Mouse (Mus musculus) liver, embryonic 12.5 days (tissue): Measurements from ENCODE around the gene Olfr1346. TPM values are rescaled to one million over a fixed set of nuclear protein-coding genes. Genes with fewer than 3 reads are reported as not detected.

ENCODE experiments used
- ATAC-seq: fragments of 200-750 bp; cut with Nextera tagmentation; 2 replicates; pipeline ENCODE4 v1.8.0; 2017; ENCODE audit warnings: moderate number of reproducible peaks, mild to moderate bottlenecking, moderate library complexity
- H3K27ac ChIP-seq: fragments of 300-500 bp; sonication (generic); 2 replicates; pipeline ENCODE4 v1.5.1; 2016; ENCODE audit warnings: mild to moderate bottlenecking
- H3K27me3 ChIP-seq: fragments of 300-500 bp; sonication (generic); replicated peaks from 2 replicates; pipeline ENCODE4 v1.6.1; 2016; ENCODE audit warnings: mild to moderate bottlenecking, moderate library complexity
- H3K36me3 ChIP-seq: fragments of 300-500 bp; sonication (generic); 2 replicates; pipeline ENCODE4 v1.6.1; 2016; ENCODE audit warnings: mild to moderate bottlenecking, moderate library complexity
- H3K4me1 ChIP-seq: fragments of 300-500 bp; sonication (generic); 2 replicates; pipeline ENCODE4 v1.6.1; 2016
- H3K4me2 ChIP-seq: fragments of 300-500 bp; sonication (generic); 2 replicates; pipeline ENCODE4 v1.6.1; 2016; ENCODE audit warnings: mild to moderate bottlenecking, moderate library complexity
- H3K4me3 ChIP-seq: fragments of 300-500 bp; sonication (generic); 2 replicates; pipeline ENCODE4 v1.5.1; 2016; ENCODE audit warnings: mild to moderate bottlenecking, moderate library complexity
- H3K9ac ChIP-seq: fragments of 300-500 bp; sonication (generic); 2 replicates; pipeline ENCODE4 v1.6.1; 2016; ENCODE audit warnings: mild to moderate bottlenecking, moderate library complexity
- H3K9me3 ChIP-seq: fragments of 300-500 bp; sonication (generic); replicated peaks from 2 replicates; pipeline ENCODE4 v1.6.1; 2016; ENCODE audit warnings: mild to moderate bottlenecking, moderate library complexity
- WGBS: fragments of 180-500 bp; shearing (Covaris S2); methylation state at CpG from one replicate; pipeline ENCODE4 v1.1.7; 2016; ENCODE audit not compliant: insufficient replicate concordance; 5-methylcytosine and 5-hydroxymethylcytosine counted together
- polyA plus RNA-seq: library from polyadenylated mRNA; unstranded; fragments of >200 nt; fragmentation: Nextera tagmentation; extraction: Ambion mirVana; gene quantifications from 2 replicates; pipeline ENCODE4 v1.2.1, GENCODE M21; 2016

Gene Olfr1346
- polyA plus RNA-seq, 1 experiment from 2014 or later = not detected

- 0 out of 2 replicates have a peak, but pooled peaks cover 18% of the 10 kb centered on the region for H3K9me3 ChIP-seq
- H3K36me3 ChIP-seq = no peaks in the 10 kb centered on the region
- 7% methylated on average over 1 of the region's 1 CpGs for WGBS
- H3K27me3 ChIP-seq = no peaks in the 10 kb centered on the region
- no peak overlapping the region for H3K4me3 ChIP-seq
- no peak overlapping the region for H3K9ac ChIP-seq
- no peaks in the 10 kb centered on the region for H3K4me1 ChIP-seq
- no peak for ATAC-seq
- H3K4me2 ChIP-seq = no peak overlapping the region
- H3K27ac ChIP-seq = no peak overlapping the region
Measured at GRCm38 (mm10) chr7:6521666-6522065, 54.8 kb downstream of the Olfr1346 start.

- no peak within 1 kb of the TSS for H3K4me2 ChIP-seq
- H3K4me1 ChIP-seq = no peaks in the 10 kb centered on the region
- no peak within 1 kb of the TSS for H3K27ac ChIP-seq
- ATAC-seq = no peak
- H3K4me3 ChIP-seq = no peak within 1 kb of the TSS
- H3K9ac ChIP-seq = no peak within 1 kb of the TSS
- H3K36me3 ChIP-seq = no peaks in the 10 kb centered on the region
- H3K27me3 ChIP-seq = no peaks in the 10 kb centered on the region
- WGBS = 69% methylated on average over 5 of the region's 5 CpGs
- H3K9me3 ChIP-seq = peaks cover 22% of the 10 kb centered on the region; the same call in 1 of the 2 replicates
Measured at GRCm38 (mm10) chr7:6522850-6523249, 55.9 kb downstream of the Olfr1346 start, which contains the start of gene Olfr1349. TSS of gene Olfr1349 (minus strand) at chr7:6522950.

GRCm38 (mm10) chr7:6525001-6525400, 58.1 kb downstream of the Olfr1346 start:
- Histone ChIP-seq H3K36me3 (no peaks in the 10 kb centered on the region), H3K9ac (no peak overlapping the region), H3K27me3 (no peaks in the 10 kb centered on the region), H3K4me3 (no peak overlapping the region), H3K4me2 (no peak overlapping the region), H3K9me3 (peaks cover 22% of the 10 kb centered on the region; the same call in 1 of the 2 replicates), H3K27ac (no peak overlapping the region), H3K4me1 (no peaks in the 10 kb centered on the region)
- ATAC-seq = no peak
- WGBS = 41% methylated on average over 3 of the region's 3 CpGs

- Histone ChIP-seq H3K9ac (no peak overlapping the region), H3K9me3 (peaks cover 22% of the 10 kb centered on the region; the same call in 1 of the 2 replicates), H3K4me1 (no peaks in the 10 kb centered on the region), H3K27ac (no peak overlapping the region), H3K27me3 (no peaks in the 10 kb centered on the region), H3K4me2 (no peak overlapping the region), H3K36me3 (no peaks in the 10 kb centered on the region), H3K4me3 (no peak overlapping the region)
- no peak for ATAC-seq
- 43% methylated on average over 5 of the region's 5 CpGs for whole genome bisulfite sequencing
Measured at GRCm38 (mm10) chr7:6526141-6526540, 59.2 kb downstream of the Olfr1346 start.

Other genes with a start within 250 kb of the Olfr1346 start
- gene Zscan5b, start 244.8 kb upstream of the Olfr1346 start, polyA plus RNA-seq = not detected in 2 replicates
- not detected in 2 replicates for gene Epp13, start 214.4 kb upstream of the Olfr1346 start, polyA plus RNA-seq
- 8.1 and 8.2 TPM in 2 replicates for gene Zfp667, start 180.5 kb upstream of the Olfr1346 start, polyA plus RNA-seq
- 1.6 and 2.1 TPM in 2 replicates for gene Zfp583, start 135.8 kb upstream of the Olfr1346 start, polyA plus RNA-seq
- 0.50 and 0.57 TPM in 2 replicates for gene Gm3854, start 123.3 kb upstream of the Olfr1346 start, polyA plus RNA-seq
- gene Zfp78, start 103.8 kb upstream of the Olfr1346 start, polyA plus RNA-seq = 1.3 TPM in 2 replicates
- 1.7 TPM in 2 replicates for gene Zfp28, start 83.8 kb upstream of the Olfr1346 start, polyA plus RNA-seq
- 0.10 TPM in 1 of 2 replicates, not detected in the other for gene Smim17, start 68.4 kb upstream of the Olfr1346 start, polyA plus RNA-seq
- not detected in 2 replicates for gene Gm20715, start 56.8 kb upstream of the Olfr1346 start, polyA plus RNA-seq
- gene Olfr1344, start 28.4 kb upstream of the Olfr1346 start, polyA plus RNA-seq = not detected in 2 replicates
- gene Olfr1336, start 10.9 kb upstream of the Olfr1346 start, polyA plus RNA-seq = not detected in 2 replicates
- not detected in 2 replicates for gene Olfr5, start 19.8 kb downstream of the Olfr1346 start, polyA plus RNA-seq
- not detected in 2 replicates for gene Olfr1347, start 32.7 kb downstream of the Olfr1346 start, polyA plus RNA-seq
- not detected in 2 replicates for gene Olfr1348, start 41.6 kb downstream of the Olfr1346 start, polyA plus RNA-seq
- gene Olfr1349, start 55.8 kb downstream of the Olfr1346 start, polyA plus RNA-seq = not detected in 2 replicates
- not detected in 2 replicates for gene Olfr1350, start 97.7 kb downstream of the Olfr1346 start, polyA plus RNA-seq
- 2.1 and 2.8 TPM in 2 replicates for gene Zim1, start 229.3 kb downstream of the Olfr1346 start, polyA plus RNA-seq